Mouse (Mus musculus): Measurements from ENCODE around the gene Gimap8. TPM values are rescaled to one million over a fixed set of nuclear protein-coding genes. Genes with fewer than 3 reads are reported as not detected.
"Not testable (repeated sequence)": the region's sequence is repeated elsewhere in the genome, so short reads cannot be mapped to it uniquely, and the experiment has no call there.

Gene Gimap8
- total and polyA plus RNA-seq, 3 experiments, result not detected

GRCm38 (mm10) chr6:48682271-48682670 is 35.2 kb downstream of the Gimap8 start:
- H3K9ac ChIP-seq (ENCODE audit: control insufficient read depth, low read depth, low read length, poor library complexity, severe bottlenecking), result no peak overlapping the region
- no peak overlapping the region for H3K27ac ChIP-seq (ENCODE audit: control insufficient read depth, low read depth, low read length)
- no peaks in the 10 kb centered on the region for H3K36me3 ChIP-seq (ENCODE audit: control insufficient read depth in 1 of 2, insufficient read depth in 2 of 2, low read length in 2 of 2)
- TF ChIP-seq MAX (IDR thresholded peaks at IDR 0.05; ENCODE audit: low read length), result no peak
- no peak for TF ChIP-seq ELF1 (IDR thresholded peaks at IDR 0.05; ENCODE audit: low read depth, low read length)
- no peak for TF ChIP-seq TBP (IDR thresholded peaks at IDR 0.05; ENCODE audit: low read depth, low read length)
- no peak for TF ChIP-seq TCF12 (IDR thresholded peaks at IDR 0.05; ENCODE audit: low read depth, low read length)
- no peak for TF ChIP-seq NRF1 (IDR thresholded peaks at IDR 0.05; ENCODE audit: insufficient read depth, low read depth, low read length, poor library complexity, severe bottlenecking)
- TF ChIP-seq KAT2A (conservative IDR thresholded peaks at IDR 0.05; ENCODE audit: low read depth, low read length), result no peak
- no peak for TF ChIP-seq POLR2A (IDR thresholded peaks at IDR 0.05; ENCODE audit: control insufficient read depth in 1 of 2, insufficient read depth in 1 of 2, low read depth in 1 of 2, low read length in 2 of 2, poor library complexity in 1 of 2)
- no peak for TF ChIP-seq ZKSCAN1 (IDR thresholded peaks at IDR 0.05; ENCODE audit: low read depth, low read length)
- no peak for TF ChIP-seq USF1 (IDR thresholded peaks at IDR 0.05; ENCODE audit: low read depth, low read length)
- TF ChIP-seq CHD2 (IDR thresholded peaks at IDR 0.05; ENCODE audit: low read length), result no peak
- no peak for TF ChIP-seq NELFE (IDR thresholded peaks at IDR 0.05; ENCODE audit: low read depth, low read length)
- H3K27me3 ChIP-seq (ENCODE audit: control insufficient read depth in 1 of 2, insufficient read depth in 2 of 2, low read length in 2 of 2), result no peaks in the 10 kb centered on the region
- no peaks in the 10 kb centered on the region for H3K79me2 ChIP-seq (ENCODE audit: control insufficient read depth, insufficient read depth, low read length, poor library complexity)
- no peaks in the 10 kb centered on the region for H3K4me1 ChIP-seq (ENCODE audit: control insufficient read depth in 1 of 2, insufficient read depth in 2 of 2, low read length in 2 of 2)
- DNase-seq (ENCODE audit: low read depth, low spot score), result no peak
- H3K4me3 ChIP-seq (ENCODE audit: control insufficient read depth in 1 of 2, insufficient read depth in 1 of 2, low read depth in 2 of 2, low read length in 2 of 2), result no peak overlapping the region
- no peaks in the 10 kb centered on the region for H3K9me3 ChIP-seq (replicated peaks; ENCODE audit: insufficient read depth, low read length)

- H3K9ac ChIP-seq (ENCODE audit: control insufficient read depth, low read depth, low read length, poor library complexity, severe bottlenecking); DNase-seq (ENCODE audit: low read depth, low spot score); H3K4me1 ChIP-seq (ENCODE audit: control insufficient read depth in 1 of 2, insufficient read depth in 2 of 2, low read length in 2 of 2); H3K79me2 ChIP-seq (ENCODE audit: control insufficient read depth, insufficient read depth, low read length, poor library complexity); H3K36me3 ChIP-seq (ENCODE audit: control insufficient read depth in 1 of 2, insufficient read depth in 2 of 2, low read length in 2 of 2); H3K27ac ChIP-seq (ENCODE audit: control insufficient read depth, low read depth, low read length); H3K9me3 ChIP-seq (replicated peaks; ENCODE audit: insufficient read depth, low read length); H3K27me3 ChIP-seq (ENCODE audit: control insufficient read depth in 1 of 2, insufficient read depth in 2 of 2, low read length in 2 of 2); H3K4me3 ChIP-seq (ENCODE audit: control insufficient read depth in 1 of 2, insufficient read depth in 1 of 2, low read depth in 2 of 2, low read length in 2 of 2): not testable (repeated sequence)
Observed at GRCm38 (mm10) chr6:48683263-48683821, 36.3 kb downstream of the Gimap8 start.

- Histone ChIP-seq H3K27me3 (ENCODE audit: control insufficient read depth in 1 of 2, insufficient read depth in 2 of 2, low read length in 2 of 2) (peaks cover 0 to under 1% of the 10 kb centered on the region in 2 experiments; a peak in 1 of 4 replicates), H3K36me3 (ENCODE audit: control insufficient read depth in 1 of 2, insufficient read depth in 2 of 2, low read length in 2 of 2) (no peaks in the 10 kb centered on the region), H3K79me2 (ENCODE audit: control insufficient read depth, insufficient read depth, low read length, poor library complexity) (no peaks in the 10 kb centered on the region), H3K9ac (ENCODE audit: control insufficient read depth, low read depth, low read length, poor library complexity, severe bottlenecking) (no peak within 1 kb of the TSS), H3K27ac (ENCODE audit: control insufficient read depth, low read depth, low read length) (no peak within 1 kb of the TSS), H3K4me3 (ENCODE audit: control insufficient read depth in 1 of 2, insufficient read depth in 1 of 2, low read depth in 2 of 2, low read length in 2 of 2) (no peak within 1 kb of the TSS), H3K9me3 (replicated peaks; ENCODE audit: insufficient read depth, low read length) (no peaks in the 10 kb centered on the region), H3K4me1 (ENCODE audit: control insufficient read depth in 1 of 2, insufficient read depth in 2 of 2, low read length in 2 of 2) (no peaks in the 10 kb centered on the region)
- DNase-seq (ENCODE audit: low read depth, low spot score), result no peak
- no peak for TF ChIP-seq KAT2A (conservative IDR thresholded peaks at IDR 0.05; ENCODE audit: low read depth, low read length)
- no peak for TF ChIP-seq MXI1 (IDR thresholded peaks at IDR 0.05; ENCODE audit: low read depth, low read length)
- no peak for TF ChIP-seq E2F4 (IDR thresholded peaks at IDR 0.05; ENCODE audit: borderline replicate concordance, low read depth, low read length)
- no peak for TF ChIP-seq CTCF (IDR thresholded peaks at IDR 0.05 in 2 of 3, conservative IDR thresholded peaks at IDR 0.05 in 1 of 3; ENCODE audit: control insufficient read depth in 1 of 3, insufficient read depth in 1 of 3, low read depth in 2 of 3, low read length in 3 of 3, poor library complexity in 1 of 3, severe bottlenecking in 1 of 3)
- no peak for TF ChIP-seq USF1 (IDR thresholded peaks at IDR 0.05; ENCODE audit: low read depth, low read length)
- no peak for TF ChIP-seq MAX (IDR thresholded peaks at IDR 0.05; ENCODE audit: low read length)
- TF ChIP-seq SIN3A (IDR thresholded peaks at IDR 0.05; ENCODE audit: low read length), result no peak
- TF ChIP-seq CHD1 (IDR thresholded peaks at IDR 0.05; ENCODE audit: low read depth, low read length), result no peak
- no peak for TF ChIP-seq MYC (IDR thresholded peaks at IDR 0.05; ENCODE audit: low read depth, low read length)
- TF ChIP-seq GATA1 (IDR thresholded peaks at IDR 0.05; ENCODE audit: low read depth, low read length), result no peak
- no peak for TF ChIP-seq MYB (IDR thresholded peaks at IDR 0.05; ENCODE audit: low read depth, low read length)
- TF ChIP-seq RCOR1 (IDR thresholded peaks at IDR 0.05; ENCODE audit: low read depth, low read length), result no peak
- no peak for TF ChIP-seq NRF1 (IDR thresholded peaks at IDR 0.05; ENCODE audit: insufficient read depth, low read depth, low read length, poor library complexity, severe bottlenecking)
Observed at GRCm38 (mm10) chr6:48684319-48684718, 37.3 kb downstream of the Gimap8 start, which contains the start of gene Gimap4. Gene Gimap4 (plus strand): TSS chr6:48684549.
